8 mouse cellular contexts compared by ENCODE assay signal in the genomic region with DNA sequence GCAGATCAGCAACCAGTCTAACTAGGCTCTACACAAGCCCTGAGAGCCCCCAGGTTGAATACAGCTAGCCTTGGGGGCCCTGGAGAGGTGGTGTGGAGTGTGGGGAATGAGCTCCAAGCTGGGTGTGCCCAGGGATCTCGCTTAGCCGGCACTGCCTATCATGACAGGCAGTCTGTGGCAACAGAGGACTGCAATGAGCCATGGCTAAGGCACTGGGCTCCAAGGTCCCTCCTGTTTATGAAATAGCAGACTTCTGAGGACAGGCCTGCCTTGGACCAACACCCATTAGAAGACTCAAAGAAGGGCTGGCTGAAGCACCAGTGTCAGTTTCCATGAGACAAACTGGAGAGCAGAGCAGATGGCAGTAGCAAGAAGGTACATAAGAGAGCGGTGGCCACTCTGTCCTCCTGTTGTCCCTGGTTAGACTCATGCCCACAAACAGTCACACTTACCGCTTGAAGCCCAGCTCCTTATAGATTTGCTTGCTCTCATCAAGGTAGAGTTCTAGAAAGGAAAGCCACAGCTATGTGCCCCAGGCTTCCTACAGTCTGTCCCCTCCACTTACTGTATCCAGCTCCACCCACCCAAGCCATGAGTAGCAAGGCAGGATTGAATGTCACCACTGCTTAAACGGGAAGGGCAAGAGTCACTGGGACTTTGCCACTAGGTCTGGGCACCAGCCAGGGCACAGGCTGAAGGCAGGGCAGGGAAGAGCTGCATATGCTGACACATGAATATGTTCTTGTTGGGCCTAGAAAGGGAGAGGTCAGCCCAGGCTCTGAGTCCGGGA. TPM values are rescaled to one million over a fixed set of nuclear protein-coding genes. Genes with fewer than 3 reads are reported as not detected.
DNase-seq lines count a peak whose midpoint lies in the region; ATAC-seq lines count a peak whose summit lies in the region.

No protein-coding gene starts in this region.

- peak overlapping the region; percentile 67 for H3K9ac ChIP-seq in heart, embryonic 11.5 days (ENCODE audit: low read depth, low read length)
- peak overlapping the region; percentile 73 for H3K9ac ChIP-seq in limb, embryonic 12.5 days (replicated peaks)
- H3K9ac ChIP-seq in stomach, embryonic 15.5 days, result peak overlapping the region; percentile 23; the same call in 1 of the 2 replicates

- peak overlapping the region; percentile 56 for H3K4me3 ChIP-seq in heart, embryonic 11.5 days (ENCODE audit: low read depth, low read length)
- H3K4me3 ChIP-seq in limb, embryonic 12.5 days (replicated peaks), result peak overlapping the region; percentile 59
- peak overlapping the region; percentile 51 for H3K4me3 ChIP-seq in stomach, embryonic 15.5 days (replicated peaks)

- peak; percentile 75 for DNase-seq in heart, adult 11 months
- no peak for DNase-seq in heart, adult 8-10 months (ENCODE audit: low spot score)
- peak; percentile 63 for DNase-seq in cerebellum, adult 9-11 months
- DNase-seq in thymus, postnatal 25 days, result no peak
- DNase-seq in layer of hippocampus, adult 18-20 months (ENCODE audit: low spot score in 2 of 2), result no peak

- no peaks in the 10 kb centered on the region for H3K9me3 ChIP-seq in heart, embryonic 11.5 days (replicated peaks; ENCODE audit: control insufficient read depth, low read length)
- H3K9me3 ChIP-seq in limb, embryonic 12.5 days, result no peaks in the 10 kb centered on the region; the same call in 1 of the 2 replicates
- no peaks in the 10 kb centered on the region for H3K9me3 ChIP-seq in stomach, embryonic 15.5 days

- H3K27me3 ChIP-seq in heart, embryonic 11.5 days (ENCODE audit: control insufficient read depth, insufficient read depth, low read length), result peaks cover 30% of the 10 kb centered on the region
- no peaks in the 10 kb centered on the region; the same call in 1 of the 2 replicates for H3K27me3 ChIP-seq in limb, embryonic 12.5 days
- H3K27me3 ChIP-seq in stomach, embryonic 15.5 days (replicated peaks), result no peaks in the 10 kb centered on the region

- no peak for ATAC-seq in heart, embryonic 11.5 days (replicated peaks; ENCODE audit: insufficient number of reproducible peaks, low FRiP score, low TSS enrichment)
- no peak for ATAC-seq in limb, embryonic 12.5 days (ENCODE audit: insufficient number of reproducible peaks, insufficient read depth, low FRiP score, low TSS enrichment, low read depth)
- no peak for ATAC-seq in stomach, embryonic 15.5 days (ENCODE audit: insufficient read depth, low FRiP score, low read depth)

- 65% methylated on average over 6 of the region's 6 CpGs for WGBS in heart, embryonic 11.5 days (ENCODE audit: insufficient replicate concordance)
- WGBS in limb, embryonic 12.5 days, result 72% methylated on average over 6 of the region's 6 CpGs
- WGBS in stomach, embryonic 15.5 days, result 58% methylated on average over 6 of the region's 6 CpGs

- peaks cover 12% of the 10 kb centered on the region for H3K4me1 ChIP-seq in heart, embryonic 11.5 days (ENCODE audit: control insufficient read depth, insufficient read depth, low read length)
- H3K4me1 ChIP-seq in limb, embryonic 12.5 days (replicated peaks), result peaks cover 15% of the 10 kb centered on the region
- peaks cover 12% of the 10 kb centered on the region for H3K4me1 ChIP-seq in stomach, embryonic 15.5 days

- peak overlapping the region; percentile 91 for H3K4me2 ChIP-seq in heart, embryonic 11.5 days
- peak overlapping the region; percentile 94 for H3K4me2 ChIP-seq in limb, embryonic 12.5 days
- H3K4me2 ChIP-seq in stomach, embryonic 15.5 days, result peak overlapping the region; percentile 92

- no peak overlapping the region for H3K27ac ChIP-seq in heart, embryonic 11.5 days (ENCODE audit: low read depth, low read length)
- H3K27ac ChIP-seq in limb, embryonic 12.5 days, result no peak overlapping the region
- no peak overlapping the region for H3K27ac ChIP-seq in stomach, embryonic 15.5 days

- no peaks in the 10 kb centered on the region for H3K36me3 ChIP-seq in heart, embryonic 11.5 days (ENCODE audit: control insufficient read depth, insufficient read depth, low read length)
- peaks cover 5% of the 10 kb centered on the region; the same call in 1 of the 2 replicates for H3K36me3 ChIP-seq in limb, embryonic 12.5 days
- H3K36me3 ChIP-seq in stomach, embryonic 15.5 days, result no peaks in the 10 kb centered on the region

RNA-seq across cellular contexts. Expression of gene Fam213b, which starts 1.1 kb away (rescaled TPM):
- total RNA-seq in heart, adult 8-10 months (2022), result 100 to 1,000 TPM in 2 of 4 experiments, 10 to 100 TPM in 2; 92.4 to 111 (median 101) TPM
- 26.4 and 29.6 TPM in 2 replicates for polyA plus RNA-seq in heart, embryonic 11.5 days (2014; fragmentation: Nextera tagmentation; extraction: Ambion mirVana)
- 42.8 and 43.2 TPM in 2 replicates for polyA plus RNA-seq in limb, embryonic 12.5 days (2016; fragmentation: Nextera tagmentation; extraction: Ambion mirVana)
- 29.1 and 30.6 TPM in 2 replicates for polyA plus RNA-seq in stomach, embryonic 15.5 days (2015; fragmentation: Nextera tagmentation; extraction: Ambion mirVana)
- total RNA-seq in layer of hippocampus, adult 18-20 months (2021), result 10 to 100 TPM; 54.8 to 58.7 TPM

RNA-seq across cellular contexts. Expression of gene Mmel1, which starts 28.5 kb away (rescaled TPM):
- total RNA-seq in heart, adult 8-10 months (2022), result under 1 TPM in 2 of 4 experiments, not detected in 2; 0.16 to 0.20 TPM
- polyA plus RNA-seq in heart, embryonic 11.5 days (2014; fragmentation: Nextera tagmentation; extraction: Ambion mirVana), result 0.23 and 0.82 TPM in 2 replicates
- polyA plus RNA-seq in limb, embryonic 12.5 days (2016; fragmentation: Nextera tagmentation; extraction: Ambion mirVana), result 0.11 and 0.19 TPM in 2 replicates
- polyA plus RNA-seq in stomach, embryonic 15.5 days (2015; fragmentation: Nextera tagmentation; extraction: Ambion mirVana), result 0.21 and 0.23 TPM in 2 replicates
- under 1 TPM; 0.20 to 0.25 TPM for total RNA-seq in layer of hippocampus, adult 18-20 months (2021)

RNA-seq across cellular contexts. Expression of gene Tnfrsf14, which starts 30.5 kb away (rescaled TPM):
- 1 to 10 TPM; 4.0 to 9.1 (median 4.5) TPM for total RNA-seq in heart, adult 8-10 months (2022)
- 3.0 and 4.4 TPM in 2 replicates for polyA plus RNA-seq in heart, embryonic 11.5 days (2014; fragmentation: Nextera tagmentation; extraction: Ambion mirVana)
- 1.0 and 1.4 TPM in 2 replicates for polyA plus RNA-seq in limb, embryonic 12.5 days (2016; fragmentation: Nextera tagmentation; extraction: Ambion mirVana)
- 3.8 and 8.0 TPM in 2 replicates for polyA plus RNA-seq in stomach, embryonic 15.5 days (2015; fragmentation: Nextera tagmentation; extraction: Ambion mirVana)
- total RNA-seq in layer of hippocampus, adult 18-20 months (2021), result 1 to 10 TPM in 1 of 2 experiments, under 1 TPM in 1; 0.94 to 1.2 TPM

Comparison
In these comparisons a context has a peak if more than half of its experiments do, and no peak if none do; other contexts are left out.
1. DNase-seq: peak in heart, adult 11 months (single experiment) and cerebellum, adult 9-11 months (single experiment); none in heart, adult 8-10 months (single experiment), thymus, postnatal 25 days (single experiment) and layer of hippocampus, adult 18-20 months (0 of 2).
2. H3K9ac ChIP-seq: peak in every context shown above with its lines; median percentile 73 in limb, embryonic 12.5 days; 67 in heart, embryonic 11.5 days; 23 in stomach, embryonic 15.5 days.
3. Peak in every context shown above with its lines, with median percentiles within 50 percentile points of each other: H3K4me2 ChIP-seq and H3K4me3 ChIP-seq.